Mouse (Mus musculus) kidney, adult 8-10 months (tissue): ENCODE data around the gene Hs6st1.

ENCODE experiments used
- DNase-seq, 2 experiments: peaks; one replicate each; pipeline ENCODE4 v3.0.0; 2022

The Hs6st1 gene

GRCm38 (mm10) chr1:36132211-36132610, 64.0 kb downstream of the Hs6st1 start:
- DNase-seq: no peak

GRCm38 (mm10) chr1:36133041-36133440, 64.8 kb downstream of the Hs6st1 start:
- DNase-seq: no peak

- no peak for DNase-seq
Measured at GRCm38 (mm10) chr1:36133647-36134046, 65.4 kb downstream of the Hs6st1 start.

- DNase-seq: peak; percentile 57 to 90
Measured at GRCm38 (mm10) chr1:36134584-36134983, 66.4 kb downstream of the Hs6st1 start.

- no peak for DNase-seq
Measured at GRCm38 (mm10) chr1:36140311-36140710, 72.1 kb downstream of the Hs6st1 start.

- DNase-seq: peak; percentile 20 to 64
Measured at GRCm38 (mm10) chr1:36145050-36145449, 76.8 kb downstream of the Hs6st1 start.

GRCm38 (mm10) chr1:36148809-36149208, 80.6 kb downstream of the Hs6st1 start:
- no peak for DNase-seq

GRCm38 (mm10) chr1:36149411-36149810, 81.2 kb downstream of the Hs6st1 start:
- peak in 1 of 2 experiments; percentile 53 for DNase-seq
